Mouse (Mus musculus) T-helper 1 cell (primary cell): ENCODE data around the gene Frmpd1.

Source experiments
- in situ Hi-C: fragments of 300-600 bp; cut with MboI, MseI; formaldehyde crosslinking; loops from one replicate; pipeline ENCODE4 v1.15.1; 2025; ENCODE audit warnings: high pct_unique_total_duplicates

Gene Frmpd1

GRCm38 (mm10) chr4:45320159-45320816 lies 135.6 kb downstream of the Frmpd1 start:
- in situ Hi-C loops, result no loop called here

- in situ Hi-C loops, result no loop called here
Observed at GRCm38 (mm10) chr4:45331139-45331538, 146.5 kb downstream of the Frmpd1 start.

GRCm38 (mm10) chr4:45332466-45332865 lies 147.8 kb downstream of the Frmpd1 start:
- in situ Hi-C loops, result no loop called here
